Mouse (Mus musculus): ENCODE measurements around the gene Slc6a16.

GRCm38 (mm10) chr7:45257063-45257840, 16.4 kb downstream of the Slc6a16 start:
- TF ChIP-seq CTCF (IDR thresholded peaks at IDR 0.05; ENCODE audit: control insufficient read depth, insufficient read depth, insufficient read length) (no peak), MYOD1 (IDR thresholded peaks at IDR 0.05; ENCODE audit: control insufficient read depth, insufficient read length, low read depth) (no peak), MAX (IDR thresholded peaks at IDR 0.05) (no peak), USF1 (IDR thresholded peaks at IDR 0.05; ENCODE audit: low read depth) (no peak)
